25 mouse cellular contexts compared by ENCODE assay signal in the genomic region with DNA sequence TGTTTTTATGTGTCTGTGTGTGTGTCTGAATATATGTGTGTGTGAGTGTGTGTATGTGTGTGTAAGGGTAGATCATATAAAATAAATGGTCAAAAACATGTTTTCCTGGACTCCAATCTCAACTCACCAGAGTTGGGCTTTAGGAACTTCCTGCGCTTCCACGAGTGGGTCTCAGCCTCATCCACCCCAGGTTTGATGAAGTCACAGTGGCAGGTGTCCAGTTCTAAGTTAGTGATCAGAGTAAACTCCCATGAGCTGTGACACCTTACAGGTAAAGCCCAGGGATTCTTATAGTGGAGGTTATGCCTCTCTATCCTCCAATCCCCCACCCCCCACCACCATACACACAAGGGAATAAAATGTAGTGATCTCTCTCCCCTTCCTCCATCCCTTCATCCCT.
"Had no signal": no experiment of that assay in that cellular context is flagged by ENCODE, and none has a peak within 500 bp of the region (broad histone marks: within the 10 kb centered on the region; RNA-seq: fewer than 3 reads in every experiment).

No protein-coding gene starts in this region.

- H3K27ac ChIP-seq: embryonic facial prominence, embryonic 10.5 days; embryonic facial prominence, embryonic 12.5 days; embryonic facial prominence, embryonic 13.5 days; embryonic facial prominence, embryonic 15.5 days; forebrain, embryonic 10.5 days; forebrain, embryonic 12.5 days; forebrain, embryonic 13.5 days; forebrain, embryonic 15.5 days; gastrocnemius, adult 2 months had no signal

- DNase-seq: cerebellum, adult 2 months; cerebellum, adult 8-10 months; cerebellum, adult 9-10 months; cerebellum, adult 9-11 months; cerebellum, postnatal 10 days; cerebellum, postnatal 14 days; cerebellum, postnatal 25 days; cerebellum, postnatal 36 days; embryo, embryonic 11 days; forebrain, postnatal 0 days; gastrocnemius, adult 2 months; gastrocnemius, postnatal 10 days; gastrocnemius, postnatal 14 days; gastrocnemius, postnatal 25 days; gastrocnemius, postnatal 36 days; heart, adult 18-20 months had no signal

- H3K36me3 ChIP-seq: embryonic facial prominence, embryonic 10.5 days; embryonic facial prominence, embryonic 12.5 days; embryonic facial prominence, embryonic 13.5 days; embryonic facial prominence, embryonic 15.5 days; forebrain, embryonic 10.5 days; forebrain, embryonic 12.5 days; forebrain, embryonic 15.5 days had no signal

- H3K9me3 ChIP-seq: embryonic facial prominence, embryonic 10.5 days; embryonic facial prominence, embryonic 12.5 days; embryonic facial prominence, embryonic 13.5 days; embryonic facial prominence, embryonic 15.5 days; forebrain, embryonic 10.5 days; forebrain, embryonic 12.5 days; forebrain, embryonic 13.5 days; forebrain, embryonic 15.5 days had no signal

- H3K9ac ChIP-seq: embryonic facial prominence, embryonic 12.5 days; embryonic facial prominence, embryonic 13.5 days; embryonic facial prominence, embryonic 15.5 days; forebrain, embryonic 12.5 days; forebrain, embryonic 13.5 days; forebrain, embryonic 15.5 days; forebrain, postnatal 0 days had no signal

- H3K4me3 ChIP-seq: embryonic facial prominence, embryonic 10.5 days; embryonic facial prominence, embryonic 12.5 days; embryonic facial prominence, embryonic 13.5 days; embryonic facial prominence, embryonic 15.5 days; erythroblast, embryonic 14.5 days; forebrain, embryonic 10.5 days; forebrain, embryonic 12.5 days; forebrain, embryonic 13.5 days; forebrain, embryonic 15.5 days; gastrocnemius, adult 2 months had no signal

- H3K27me3 ChIP-seq: embryonic facial prominence, embryonic 12.5 days; embryonic facial prominence, embryonic 13.5 days; embryonic facial prominence, embryonic 15.5 days; forebrain, embryonic 12.5 days; forebrain, embryonic 13.5 days; forebrain, embryonic 15.5 days had no signal

- H3K4me1 ChIP-seq: embryonic facial prominence, embryonic 13.5 days; embryonic facial prominence, embryonic 15.5 days; forebrain, embryonic 10.5 days; forebrain, embryonic 12.5 days; forebrain, embryonic 13.5 days; forebrain, embryonic 15.5 days had no signal
